Mouse (Mus musculus) lung, postnatal 14 days (tissue): ENCODE measurements at regions not wholly inside any gene's neighbourhood (a gene's known extent, or its start where the extent isn't known, plus 50 kb on each side); places are given as distances from the start of the nearest gene placed in this dataset.
A peak's percentile ranks its signal among the peaks of the same experiment; 100 is the strongest.

Experiments
- DNase-seq: peaks from one replicate; pipeline ENCODE4 v3.0.0; 2021

DNA sequence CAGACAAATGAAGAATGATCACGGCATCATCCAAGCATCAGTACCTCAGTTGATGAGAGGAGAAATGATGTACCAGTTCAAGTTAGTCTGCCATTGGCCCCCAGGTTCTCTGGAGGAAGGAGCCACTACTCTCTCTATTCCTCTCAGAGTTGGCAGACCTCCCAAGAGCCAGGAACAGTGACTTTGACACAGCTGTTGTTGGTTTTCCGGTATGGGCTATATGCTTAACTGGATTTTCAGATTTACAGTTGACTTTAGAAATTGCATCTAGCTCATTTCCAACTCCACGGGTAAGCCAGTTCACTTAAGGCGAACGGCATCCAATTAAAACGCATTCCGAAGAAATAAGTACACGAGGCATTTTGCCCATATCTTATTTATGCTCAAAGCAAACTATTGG is 182.9 kb upstream of the Ppargc1a start:
- no peak for DNase-seq

DNA sequence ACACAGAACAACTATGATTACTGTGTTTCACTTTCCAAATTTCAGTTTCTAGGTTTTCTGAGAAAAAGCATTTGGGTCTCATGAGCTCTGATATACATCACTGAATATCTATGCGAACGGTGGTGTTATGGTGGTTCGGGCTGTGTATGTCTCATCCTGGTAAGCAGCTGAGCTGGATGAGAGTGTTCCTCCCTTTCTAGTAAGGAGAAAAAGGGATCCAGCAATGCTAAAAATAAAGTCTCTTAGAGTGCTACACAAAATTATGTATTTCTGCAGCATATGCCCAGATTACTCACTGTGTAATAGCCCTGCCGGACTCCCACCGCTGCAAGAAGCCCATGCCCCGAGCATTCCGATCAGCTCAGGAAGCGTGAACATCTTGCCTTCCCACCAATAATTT is 173.4 kb upstream of the Ppargc1a start:
- no peak for DNase-seq

DNA sequence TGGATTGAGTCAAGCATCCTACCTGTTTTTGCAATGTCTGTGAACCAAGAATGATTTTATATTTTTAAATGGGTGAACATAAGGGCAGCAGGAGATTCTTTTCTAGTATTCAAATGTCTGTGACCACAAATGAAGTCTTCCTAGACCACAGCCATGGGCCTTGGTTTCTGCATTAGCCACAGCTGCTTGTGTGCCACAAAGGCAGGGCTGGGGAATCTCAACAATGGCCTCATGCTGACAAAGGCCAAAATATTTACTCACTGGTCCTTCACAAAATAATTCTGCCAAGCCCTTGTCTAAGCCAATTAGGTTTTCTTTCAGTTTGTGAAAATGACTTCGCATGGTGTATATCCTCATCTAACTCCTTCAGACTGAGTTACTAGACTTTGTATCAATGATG is 162.7 kb upstream of the Ppargc1a start:
- DNase-seq = no peak

DNA sequence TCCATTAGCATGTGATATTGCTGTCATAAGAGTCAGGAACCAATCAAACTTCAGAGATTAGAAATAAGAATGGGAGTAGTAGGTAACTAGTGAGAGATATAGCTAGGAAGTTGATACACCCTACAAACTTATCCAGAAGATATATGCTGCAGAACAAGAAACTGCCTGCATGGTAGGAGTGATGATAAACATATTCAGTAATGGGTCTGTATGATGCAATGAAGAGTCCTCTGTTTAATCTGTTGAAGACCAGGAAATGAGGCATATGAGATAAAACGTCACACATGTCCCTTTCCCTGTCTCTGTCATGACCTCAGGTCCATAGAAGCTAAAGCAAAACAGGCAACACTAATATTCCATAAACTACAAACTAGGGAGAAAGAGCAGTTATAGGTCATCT is 162.2 kb upstream of the Ppargc1a start:
- no peak for DNase-seq

DNA sequence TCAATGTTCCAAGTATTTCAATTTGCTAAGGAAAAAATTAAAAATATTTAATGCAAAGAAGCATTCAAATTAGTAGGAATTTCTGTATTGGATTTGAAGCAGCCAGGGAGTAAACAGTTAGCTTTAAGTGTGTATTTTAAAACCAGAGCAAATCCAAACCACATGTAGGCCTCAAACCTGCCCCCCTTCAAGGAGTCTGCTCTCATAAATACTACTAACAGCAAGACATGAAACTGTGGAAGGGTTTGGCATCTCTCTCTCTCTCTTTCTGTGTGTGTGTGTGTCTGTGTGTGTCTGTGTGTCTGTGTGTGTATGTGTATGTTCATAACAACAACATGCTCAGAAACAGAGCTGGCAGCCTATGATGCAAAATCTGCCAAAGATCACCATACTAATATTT is 159.2 kb upstream of the Ppargc1a start:
- no peak for DNase-seq

DNA sequence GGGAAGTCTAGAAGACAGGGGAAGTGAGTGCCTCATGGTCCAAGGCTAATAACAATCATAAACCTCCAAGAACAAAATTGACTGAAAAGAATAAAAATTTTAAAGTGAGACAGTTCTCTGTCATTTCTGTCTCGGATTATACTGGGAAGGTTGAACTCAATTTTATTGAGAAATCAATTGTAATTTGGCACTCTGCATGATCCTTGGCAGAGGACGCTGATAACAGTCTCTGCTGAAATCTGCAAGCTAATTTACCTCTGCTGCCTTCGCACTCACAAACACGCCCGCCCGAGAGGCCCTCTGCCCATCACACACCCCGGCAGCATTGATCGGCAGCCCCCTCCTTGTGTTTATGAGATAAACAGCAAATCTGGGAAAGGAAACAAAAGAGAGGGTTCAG is 151.4 kb upstream of the Ppargc1a start:
- DNase-seq = no peak

DNA sequence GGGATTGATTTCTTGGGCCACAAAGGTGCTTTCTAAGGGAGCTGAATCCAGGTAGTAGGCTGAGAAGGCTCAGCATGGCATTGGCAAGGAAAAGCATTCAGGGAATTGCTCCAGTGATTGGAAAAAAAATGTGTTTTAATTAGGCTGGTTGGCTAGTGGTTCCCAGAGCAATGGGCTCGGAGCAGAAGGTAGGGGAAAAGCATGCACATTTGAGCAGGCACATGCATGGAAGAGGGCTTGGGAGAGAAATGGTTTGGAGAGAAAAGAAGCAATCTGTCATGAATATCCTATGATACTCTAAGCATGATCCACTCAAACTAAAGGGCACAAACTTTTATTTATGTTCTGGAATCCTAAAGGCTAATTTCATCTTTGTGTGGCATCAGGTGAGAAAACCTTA is 150.9 kb upstream of the Ppargc1a start:
- no peak for DNase-seq

DNA sequence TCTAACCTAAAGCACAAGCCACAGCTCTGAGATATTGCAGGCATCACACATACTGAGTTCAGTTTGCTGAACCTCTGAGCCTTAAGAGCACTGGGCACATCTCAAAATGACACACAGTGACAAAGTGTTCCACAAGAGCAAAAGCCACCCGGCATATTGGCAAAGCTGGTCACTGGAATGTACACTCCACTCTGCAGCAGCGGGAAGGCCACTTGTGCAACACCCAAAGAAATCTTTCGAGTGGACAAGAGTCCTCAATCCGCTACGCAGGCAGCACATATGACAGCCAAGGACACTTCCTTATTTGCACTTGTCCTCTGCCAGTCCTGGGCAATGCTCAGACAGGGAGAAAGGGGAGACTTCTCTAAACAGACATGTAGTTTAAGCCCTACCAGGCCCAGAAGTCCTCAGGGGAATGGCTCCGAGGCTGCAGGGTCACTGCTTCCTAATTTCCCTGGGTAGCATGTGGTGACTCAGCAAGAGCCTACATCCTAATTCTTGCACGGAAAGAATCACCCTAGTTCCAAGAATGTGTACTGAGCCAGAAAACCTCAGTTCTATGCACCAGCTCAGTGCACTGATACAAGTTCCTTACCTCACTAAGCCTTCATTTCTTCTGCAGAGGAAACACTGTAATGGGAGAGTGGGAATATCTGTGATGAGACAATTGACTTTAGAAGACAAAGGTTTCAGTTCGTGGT is 144.5 kb upstream of the Ppargc1a start:
- DNase-seq = peak; percentile 27

DNA sequence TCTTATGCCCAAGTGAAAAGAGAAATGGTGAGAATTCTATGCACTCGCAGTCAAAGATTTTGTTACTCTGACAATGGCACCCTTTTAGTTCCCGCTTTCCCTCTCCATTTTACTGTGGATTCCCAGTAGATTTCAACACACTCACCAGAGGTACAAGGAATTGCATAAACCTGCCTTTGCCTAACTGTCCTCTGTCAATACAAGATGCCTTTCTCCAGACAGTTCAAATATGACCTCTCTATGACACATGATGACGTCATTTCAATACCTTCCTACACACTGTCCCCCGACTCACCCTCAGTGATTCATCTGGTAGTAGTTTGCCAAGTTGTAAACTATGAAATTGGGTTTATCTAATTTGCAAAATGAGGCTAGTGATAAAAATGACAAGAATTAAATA is 143.1 kb upstream of the Ppargc1a start:
- DNase-seq = no peak

DNA sequence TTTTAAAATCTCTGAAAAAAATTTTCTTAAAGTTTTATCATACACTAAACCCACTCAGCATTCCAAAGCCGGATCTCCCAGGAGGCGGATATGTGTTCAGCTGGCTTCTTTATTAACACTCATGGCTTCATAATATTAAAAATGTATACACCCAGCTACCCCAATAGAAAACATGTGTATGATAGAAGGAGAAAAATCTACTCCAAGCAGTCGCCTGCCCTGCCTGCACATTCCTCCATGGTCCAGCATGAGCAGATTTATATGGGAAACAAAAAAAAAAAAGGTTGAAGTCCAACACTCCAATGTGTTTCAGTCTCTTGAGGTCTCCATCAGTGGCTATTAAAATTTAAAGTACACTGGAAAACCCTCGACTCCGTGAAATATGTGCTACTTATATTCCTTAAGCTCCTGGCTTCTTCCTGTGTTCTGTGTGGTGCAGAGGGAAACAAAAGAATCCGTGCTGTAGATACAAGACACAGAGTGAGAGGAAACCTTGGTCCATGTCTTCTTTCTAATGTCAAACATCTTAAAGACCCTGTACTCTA is 142.0 kb upstream of the Ppargc1a start:
- no peak for DNase-seq

DNA sequence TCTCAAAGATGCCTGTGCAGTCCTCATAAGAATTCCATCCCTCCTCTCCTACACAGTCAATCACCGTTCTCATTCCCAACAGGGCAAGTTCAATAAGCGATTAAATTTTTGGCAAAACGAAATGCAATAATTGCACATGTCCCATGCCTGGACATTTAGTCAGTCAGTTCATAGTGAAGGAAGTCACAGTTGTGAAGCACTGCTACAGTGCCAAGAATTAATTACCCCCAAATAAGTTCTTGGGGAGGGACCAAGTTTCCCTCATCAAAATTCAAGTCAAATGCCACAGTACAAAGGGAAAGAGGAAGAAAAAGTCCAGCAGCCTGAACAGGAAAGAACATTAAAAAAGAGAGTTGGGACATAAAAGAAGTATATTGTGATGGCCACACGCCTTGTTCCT is 112.4 kb upstream of the Ppargc1a start:
- DNase-seq = no peak

DNA sequence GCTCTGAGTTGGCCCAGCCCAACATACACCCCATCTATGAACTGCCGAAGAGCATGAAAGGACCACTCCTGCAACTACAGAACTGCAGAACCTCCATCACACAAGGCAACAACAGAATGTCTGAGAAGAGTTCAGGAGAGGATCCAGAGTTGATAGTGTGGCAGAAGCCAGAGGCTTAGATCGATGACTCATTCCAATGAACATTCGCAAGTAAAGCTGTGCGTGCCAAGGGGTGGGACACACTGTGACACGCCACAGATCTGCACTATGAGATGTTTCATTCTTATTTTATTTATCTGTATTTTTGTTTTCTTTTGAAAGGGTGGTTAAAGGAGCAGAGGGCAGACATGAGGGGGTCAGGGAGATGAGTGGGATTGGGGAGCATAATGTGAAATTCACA is 103.7 kb upstream of the Ppargc1a start:
- no peak for DNase-seq

DNA sequence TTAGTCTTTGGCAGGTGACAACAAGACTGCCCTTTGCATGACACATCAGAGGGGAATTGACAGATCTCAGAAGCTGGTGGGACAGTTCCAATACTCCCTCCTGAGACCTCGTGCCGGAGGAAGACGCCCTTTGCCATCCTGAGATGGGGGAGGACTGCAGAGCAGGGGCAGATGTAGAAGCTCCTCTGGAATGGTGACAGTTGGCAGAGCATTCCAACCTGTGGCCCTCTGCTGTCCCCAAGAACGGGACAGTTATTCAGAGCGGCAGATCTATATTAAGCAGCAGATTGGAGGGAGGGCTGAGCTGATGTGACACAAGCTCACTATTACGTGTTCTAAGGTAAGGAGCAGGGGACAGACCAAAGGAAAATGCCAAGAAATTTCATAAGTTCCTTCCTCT is 97.7 kb upstream of the Ppargc1a start:
- DNase-seq = no peak

DNA sequence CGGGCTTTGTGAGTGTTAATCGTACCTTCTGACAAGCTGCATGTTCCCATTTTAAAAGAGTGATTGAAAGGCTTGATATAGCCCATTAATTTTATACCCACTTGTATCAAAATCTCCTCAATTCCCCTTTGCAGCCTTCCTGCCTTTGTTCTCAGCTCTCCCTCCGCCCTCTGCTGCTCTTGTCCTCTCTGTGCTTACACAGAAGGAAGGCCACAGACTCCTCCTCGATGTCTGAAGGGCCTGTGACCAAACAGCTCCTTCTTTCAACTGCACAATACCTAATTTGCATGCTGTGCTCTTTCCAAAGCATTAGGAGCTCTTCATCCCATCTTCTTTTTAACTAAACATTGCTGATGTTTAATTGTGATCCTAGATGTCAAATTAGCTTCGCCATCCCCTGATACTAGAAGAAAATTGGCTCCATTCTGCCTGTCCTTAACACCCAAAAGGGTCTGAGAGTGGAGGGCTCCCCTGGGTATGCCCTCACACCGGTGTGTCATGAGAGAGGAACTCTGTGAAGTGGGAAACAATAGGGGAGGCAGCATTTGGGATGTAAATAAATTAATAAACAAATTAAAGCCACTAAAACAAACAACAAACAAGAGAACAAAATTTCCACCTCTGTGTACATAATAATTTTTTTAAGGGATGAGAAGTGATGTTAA is 90.8 kb upstream of the Ppargc1a start:
- no peak for DNase-seq

DNA sequence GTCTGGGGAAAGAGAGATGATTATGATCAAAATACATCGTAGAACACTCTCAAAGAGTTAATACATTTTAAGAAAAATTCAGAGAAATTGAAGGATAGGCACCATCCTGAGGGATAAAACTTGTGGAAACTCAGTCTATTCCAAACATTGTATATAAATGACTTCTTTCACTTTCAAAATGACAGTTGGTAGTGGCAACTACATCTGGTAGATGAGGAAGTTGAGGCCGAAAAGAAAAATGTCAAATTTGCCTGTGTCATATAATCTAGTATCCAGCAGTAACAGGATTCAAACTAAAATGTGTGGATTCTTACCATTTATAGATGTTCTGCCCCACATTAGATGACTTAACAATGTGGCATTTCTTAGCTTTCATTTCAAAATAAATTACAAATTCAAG is 86.0 kb upstream of the Ppargc1a start:
- DNase-seq = no peak

DNA sequence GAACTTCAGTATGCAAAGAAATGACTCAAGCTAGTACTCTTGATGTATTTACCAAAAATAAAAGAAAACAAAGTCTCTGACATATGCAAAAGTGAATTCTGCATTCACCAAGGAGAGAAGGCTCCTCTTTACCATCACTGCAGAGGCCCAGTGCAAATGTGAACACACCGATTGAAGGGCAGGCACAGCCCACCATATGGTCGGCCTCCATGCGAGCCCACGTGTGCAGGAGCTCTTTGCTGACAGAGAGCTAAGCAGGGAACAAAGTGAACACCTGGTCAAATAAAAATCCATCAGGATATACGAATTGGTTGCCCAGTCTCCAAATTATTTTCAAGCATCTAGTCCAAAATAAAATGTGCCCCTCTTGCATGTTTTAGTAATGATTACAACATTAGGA is 56.9 kb upstream of the Ppargc1a start:
- DNase-seq = no peak
